Mouse (Mus musculus) left cerebral cortex, postnatal 10 days (tissue): ENCODE data around the gene Xrra1. TPM values are rescaled to one million over a fixed set of nuclear protein-coding genes. Genes with fewer than 3 reads are reported as not detected.

ENCODE experiments used
- DNase-seq, 2 experiments: peaks; one replicate each; pipeline ENCODE4 v3.0.0; 2021 to 2022; ENCODE audit warnings: low spot score in 2 of 2, mixed read lengths in 1 of 2; ENCODE audit errors: extremely low spot score in 1 of 2
- intact Hi-C: fragments of 180-260 bp; cut with DNase I; formaldehyde crosslinking; loops from one replicate; pipeline ENCODE4 v1.15.1; 2025
- total RNA-seq, 2 experiments: library from RNA; stranded (reverse); gene quantifications; 2 replicates each; pipeline ENCODE4 v1.2.3; 2021

Gene Xrra1
- total RNA-seq, 2 experiments from 2014 or later, result 1.3 to 1.5 TPM

GRCm38 (mm10) chr7:99966011-99966721 is 107.2 kb downstream of the Xrra1 start:
- intact Hi-C loops, result no loop called here
- DNase-seq, result no peak

Other genes starting within 250 kb of the Xrra1 start
- gene Tpbgl, start 232.0 kb upstream of the Xrra1 start, total RNA-seq, result 1 to 10 TPM; 3.3 TPM
- 10 to 100 TPM; 15.4 to 15.8 TPM for gene Slco2b1, start 147.8 kb upstream of the Xrra1 start, total RNA-seq
- under 1 TPM in 1 of 2 experiments, not detected in 1; 0.51 TPM for gene Olfr520, start 128.8 kb upstream of the Xrra1 start, total RNA-seq
- gene Olfr521, start 95.6 kb upstream of the Xrra1 start, total RNA-seq, result not detected
- gene Neu3, start 30.7 kb upstream of the Xrra1 start, total RNA-seq, result 1 to 10 TPM; 2.7 to 3.1 TPM
- 10 to 100 TPM; 79.7 to 86.7 TPM for gene Spcs2, start 4.3 kb downstream of the Xrra1 start, total RNA-seq
- gene Rnf169, start 121.3 kb downstream of the Xrra1 start, total RNA-seq, result 10 to 100 TPM; 38.3 to 39.4 TPM
- gene Chrdl2, start 147.1 kb downstream of the Xrra1 start, total RNA-seq, result under 1 TPM in 1 of 2 experiments, not detected in 1; 0.62 TPM